Mouse (Mus musculus) kidney, embryonic 14.5 days (tissue): ENCODE data around the gene Cilp2. TPM values are rescaled to one million over a fixed set of nuclear protein-coding genes. Genes with fewer than 3 reads are reported as not detected.

Experiments used
- ATAC-seq: fragments of 200-750 bp; cut with Nextera tagmentation; 2 replicates; pipeline ENCODE4 v1.8.0; 2017; ENCODE audit warnings: moderate number of reproducible peaks, mild to moderate bottlenecking, moderate TSS enrichment, moderate library complexity; ENCODE audit not compliant: low FRiP score, low TSS enrichment
- H3K27ac ChIP-seq: fragments of 300-500 bp; sonication (generic); 2 replicates; pipeline ENCODE4 v1.5.1; 2014; ENCODE audit warnings: low read depth, mild to moderate bottlenecking, low read length, moderate library complexity, mixed read lengths
- H3K27me3 ChIP-seq: fragments of 300-500 bp; sonication (generic); 2 replicates; pipeline ENCODE4 v1.6.1; 2014; ENCODE audit warnings: mild to moderate bottlenecking, low read length; ENCODE audit not compliant: control insufficient read depth, insufficient read depth
- H3K36me3 ChIP-seq: fragments of 300-500 bp; sonication (generic); 2 replicates; pipeline ENCODE4 v1.6.1; 2014; ENCODE audit warnings: low read length, mixed read lengths; ENCODE audit not compliant: control insufficient read depth, insufficient read depth
- H3K4me1 ChIP-seq: fragments of 300-500 bp; sonication (generic); 2 replicates; pipeline ENCODE4 v1.6.1; 2014; ENCODE audit warnings: low read length, mixed read lengths; ENCODE audit not compliant: control insufficient read depth, insufficient read depth
- H3K4me2 ChIP-seq: fragments of 300-500 bp; sonication (generic); replicated peaks from 2 replicates; pipeline ENCODE4 v1.6.1; 2014; ENCODE audit warnings: low read depth, mild to moderate bottlenecking, low read length
- H3K4me3 ChIP-seq: fragments of 300-500 bp; sonication (generic); 2 replicates; pipeline ENCODE4 v1.5.1; 2014; ENCODE audit warnings: mild to moderate bottlenecking, low read length
- H3K9ac ChIP-seq: fragments of 300-500 bp; sonication (generic); 2 replicates; pipeline ENCODE4 v1.6.1; 2014; ENCODE audit warnings: low read depth, mild to moderate bottlenecking, low read length, moderate library complexity
- H3K9me3 ChIP-seq: fragments of 300-500 bp; sonication (generic); 2 replicates; pipeline ENCODE4 v1.6.1; 2016; ENCODE audit warnings: low read length; ENCODE audit not compliant: control insufficient read depth
- WGBS: fragments of 180-500 bp; shearing (Covaris S2); extraction: QIAGEN DNeasy Blood & Tissue Kit; methylation state at CpG from one replicate; pipeline ENCODE4 v1.1.7; 2014; 5-methylcytosine and 5-hydroxymethylcytosine counted together
- polyA plus RNA-seq: library from polyadenylated mRNA; unstranded; fragments of >200 nt; fragmentation: Nextera tagmentation; extraction: Ambion mirVana; gene quantifications from 2 replicates; pipeline ENCODE4 v1.2.1, GENCODE M21; 2014

Cilp2 gene
- polyA plus RNA-seq, 1 experiment from 2014 or later: 0.58 TPM

GRCm38 (mm10) chr8:69870907-69871306 is 16.6 kb downstream of the Cilp2 start:
- Histone ChIP-seq H3K4me3 (no peak overlapping the region), H3K27ac (no peak overlapping the region), H3K9me3 (no peaks in the 10 kb centered on the region), H3K36me3 (no peaks in the 10 kb centered on the region), H3K27me3 (no peaks in the 10 kb centered on the region), H3K4me2 (no peak overlapping the region), H3K4me1 (no peaks in the 10 kb centered on the region), H3K9ac (no peak overlapping the region)
- 83% methylated on average over 6 of the region's 6 CpGs for WGBS
- ATAC-seq: no peak

DNA sequence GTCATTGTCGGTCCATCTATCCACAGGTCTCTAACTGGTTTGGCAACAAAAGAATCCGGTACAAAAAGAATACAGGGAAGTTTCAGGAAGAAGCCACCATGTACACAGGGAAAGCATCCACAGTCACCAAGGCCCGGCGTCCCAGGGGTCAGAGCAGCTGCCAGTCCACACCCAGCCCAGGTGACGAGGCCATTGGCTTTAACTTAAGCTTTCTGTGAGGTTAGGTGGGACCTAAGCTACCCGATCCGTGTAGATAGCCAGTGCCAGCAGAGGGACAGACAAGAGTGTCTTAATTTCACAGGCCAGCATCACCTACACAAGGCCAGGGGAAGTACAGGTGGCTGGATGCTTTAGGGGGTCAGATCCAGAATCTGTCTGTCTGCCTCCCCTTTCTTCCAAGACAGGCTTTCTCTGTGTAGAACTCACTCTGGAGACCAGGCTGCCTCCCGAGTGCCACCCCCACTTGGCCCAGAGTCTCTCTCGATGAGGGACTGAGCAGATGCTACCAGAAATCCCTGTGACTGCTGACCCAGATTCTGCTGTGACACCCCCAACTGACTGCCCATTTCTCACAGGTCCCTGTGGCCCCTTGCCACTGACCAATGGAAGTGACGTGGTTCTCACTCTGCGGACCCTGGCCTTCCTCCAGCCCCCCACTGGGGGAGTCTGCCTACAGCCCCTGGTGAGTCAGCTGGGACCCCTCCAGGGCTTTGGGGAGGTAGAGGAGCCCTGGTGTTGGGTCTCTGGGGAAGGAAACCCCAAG is 17.3 kb downstream of the Cilp2 start:
- H3K4me2 ChIP-seq: no peak overlapping the region
- H3K9me3 ChIP-seq: no peaks in the 10 kb centered on the region
- no peaks in the 10 kb centered on the region for H3K36me3 ChIP-seq
- no peak overlapping the region for H3K27ac ChIP-seq
- H3K9ac ChIP-seq: no peak overlapping the region
- H3K27me3 ChIP-seq: no peaks in the 10 kb centered on the region
- H3K4me1 ChIP-seq: no peaks in the 10 kb centered on the region
- 83% methylated on average over 11 of the region's 11 CpGs for WGBS
- H3K4me3 ChIP-seq: no peak overlapping the region
- no peak for ATAC-seq

DNA sequence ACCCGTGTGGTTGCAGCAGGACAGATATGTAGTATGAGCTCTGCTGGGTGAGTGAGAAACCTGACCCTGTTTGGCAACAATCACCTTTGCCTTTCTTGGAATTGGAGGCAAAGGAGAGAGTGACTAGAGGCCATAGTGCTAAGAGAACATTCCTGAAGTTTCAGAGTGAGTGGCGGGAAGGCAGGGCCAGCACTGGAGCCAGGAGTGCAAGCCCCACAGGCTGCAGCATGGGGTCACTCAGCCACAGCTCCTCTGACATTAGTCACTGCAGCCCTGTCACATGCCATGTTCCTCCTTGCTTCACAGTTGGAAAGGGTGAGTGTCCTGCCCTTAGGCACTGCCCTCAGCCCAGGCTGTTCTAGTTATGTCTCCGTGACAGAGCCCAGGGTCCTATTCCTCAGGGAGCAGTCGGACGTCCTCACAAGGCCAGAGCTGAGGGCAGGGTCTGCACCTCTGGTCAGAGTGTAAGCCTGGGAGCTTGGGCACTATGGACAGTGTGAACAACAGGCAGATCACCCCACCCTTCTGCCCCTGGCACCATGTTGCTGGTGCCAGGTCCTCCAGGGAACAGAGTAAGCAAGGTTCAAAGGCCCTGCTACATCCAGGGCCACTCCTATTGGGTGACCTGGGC is 19.7 kb downstream of the Cilp2 start:
- Histone ChIP-seq H3K9ac (no peak overlapping the region), H3K9me3 (no peaks in the 10 kb centered on the region), H3K36me3 (no peaks in the 10 kb centered on the region), H3K4me1 (no peaks in the 10 kb centered on the region), H3K27ac (no peak overlapping the region), H3K27me3 (no peaks in the 10 kb centered on the region), H3K4me2 (no peak overlapping the region), H3K4me3 (no peak overlapping the region)
- no peak for ATAC-seq
- 72% methylated on average over 5 of the region's 5 CpGs for WGBS

GRCm38 (mm10) chr8:69864180-69864579 is 23.3 kb downstream of the Cilp2 start:
- Histone ChIP-seq H3K27me3 (no peaks in the 10 kb centered on the region), H3K4me1 (no peaks in the 10 kb centered on the region), H3K9me3 (no peaks in the 10 kb centered on the region), H3K4me2 (no peak overlapping the region), H3K36me3 (no peaks in the 10 kb centered on the region), H3K27ac (no peak overlapping the region), H3K9ac (no peak overlapping the region), H3K4me3 (no peak overlapping the region)
- ATAC-seq: no peak
- WGBS: 58% methylated on average over 5 of the region's 5 CpGs

DNA sequence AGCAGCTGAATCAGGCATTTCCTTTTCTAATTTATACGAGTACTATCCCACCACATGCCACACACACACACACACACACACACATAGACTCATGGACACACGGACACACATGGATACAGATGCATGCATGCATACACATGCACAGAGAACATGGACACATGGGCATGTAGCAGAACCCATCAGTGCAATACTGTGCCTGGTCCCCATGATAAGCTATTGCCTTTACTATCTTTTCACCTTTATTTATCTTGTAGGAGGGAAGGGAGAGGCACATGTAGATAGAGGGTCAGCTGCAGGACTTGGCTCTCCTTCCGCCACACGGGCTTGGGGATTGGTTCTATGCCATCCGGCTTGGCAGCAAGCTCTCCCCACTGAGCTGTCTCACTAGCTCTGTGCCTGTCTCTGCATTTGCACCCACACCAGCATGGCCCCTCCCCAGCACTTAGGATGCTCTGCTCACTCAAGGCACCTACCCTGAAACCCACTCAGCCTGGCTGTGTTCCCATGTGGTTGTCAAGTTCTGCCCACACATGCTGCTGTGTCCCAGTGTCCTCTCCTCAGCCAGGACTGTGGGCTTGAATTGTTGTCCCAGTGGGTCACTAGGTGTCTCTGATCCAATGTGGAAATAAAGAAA is 24.0 kb downstream of the Cilp2 start:
- Histone ChIP-seq H3K4me1 (no peaks in the 10 kb centered on the region), H3K4me2 (no peak overlapping the region), H3K27me3 (no peaks in the 10 kb centered on the region), H3K9ac (no peak overlapping the region), H3K9me3 (no peaks in the 10 kb centered on the region), H3K4me3 (no peak overlapping the region), H3K27ac (no peak overlapping the region), H3K36me3 (no peaks in the 10 kb centered on the region)
- ATAC-seq: no peak
- WGBS: 88% methylated on average over 5 of the region's 5 CpGs

DNA sequence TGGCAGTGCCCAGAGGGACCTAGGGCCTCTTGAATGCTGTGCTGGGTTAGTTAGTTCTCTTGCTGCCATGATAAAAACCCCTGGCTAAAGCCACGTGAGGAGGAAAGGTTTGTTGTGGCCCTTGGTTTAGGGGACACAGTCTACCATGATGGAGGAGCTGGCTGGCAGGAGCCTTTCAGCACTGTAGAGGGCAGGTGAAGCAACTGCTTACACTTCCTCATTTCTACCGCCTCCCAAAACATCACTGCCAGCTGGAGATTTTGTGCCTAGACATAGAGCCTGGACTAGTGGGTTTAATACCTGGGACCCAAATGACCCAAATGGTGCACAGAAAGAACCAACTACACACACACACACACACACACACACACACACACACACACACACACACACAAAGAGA is 26.2 kb downstream of the Cilp2 start:
- H3K9ac ChIP-seq: no peak overlapping the region
- 68% methylated on average over 2 of the region's 2 CpGs for WGBS
- H3K36me3 ChIP-seq: no peaks in the 10 kb centered on the region
- no peaks in the 10 kb centered on the region for H3K4me1 ChIP-seq
- no peak overlapping the region for H3K27ac ChIP-seq
- H3K27me3 ChIP-seq: no peaks in the 10 kb centered on the region
- H3K4me2 ChIP-seq: no peak overlapping the region
- H3K4me3 ChIP-seq: no peak overlapping the region
- no peak for ATAC-seq
- H3K9me3 ChIP-seq: no peaks in the 10 kb centered on the region

GRCm38 (mm10) chr8:69860807-69861206 is 26.7 kb downstream of the Cilp2 start:
- Histone ChIP-seq H3K9me3 (no peaks in the 10 kb centered on the region), H3K9ac (no peak overlapping the region), H3K27me3 (no peaks in the 10 kb centered on the region), H3K36me3 (no peaks in the 10 kb centered on the region), H3K27ac (no peak overlapping the region), H3K4me2 (no peak overlapping the region), H3K4me1 (no peaks in the 10 kb centered on the region), H3K4me3 (no peak overlapping the region)
- 65% methylated on average over 4 of the region's 4 CpGs for WGBS
- no peak for ATAC-seq

- Histone ChIP-seq H3K4me1 (no peaks in the 10 kb centered on the region), H3K36me3 (no peaks in the 10 kb centered on the region), H3K9ac (no peak overlapping the region), H3K4me2 (no peak overlapping the region), H3K27me3 (no peaks in the 10 kb centered on the region), H3K9me3 (no peaks in the 10 kb centered on the region), H3K27ac (no peak overlapping the region), H3K4me3 (no peak overlapping the region)
- no peak for ATAC-seq
- WGBS: 89% methylated on average over 10 of the region's 10 CpGs
Observed at GRCm38 (mm10) chr8:69853869-69854268, 33.6 kb downstream of the Cilp2 start.

DNA sequence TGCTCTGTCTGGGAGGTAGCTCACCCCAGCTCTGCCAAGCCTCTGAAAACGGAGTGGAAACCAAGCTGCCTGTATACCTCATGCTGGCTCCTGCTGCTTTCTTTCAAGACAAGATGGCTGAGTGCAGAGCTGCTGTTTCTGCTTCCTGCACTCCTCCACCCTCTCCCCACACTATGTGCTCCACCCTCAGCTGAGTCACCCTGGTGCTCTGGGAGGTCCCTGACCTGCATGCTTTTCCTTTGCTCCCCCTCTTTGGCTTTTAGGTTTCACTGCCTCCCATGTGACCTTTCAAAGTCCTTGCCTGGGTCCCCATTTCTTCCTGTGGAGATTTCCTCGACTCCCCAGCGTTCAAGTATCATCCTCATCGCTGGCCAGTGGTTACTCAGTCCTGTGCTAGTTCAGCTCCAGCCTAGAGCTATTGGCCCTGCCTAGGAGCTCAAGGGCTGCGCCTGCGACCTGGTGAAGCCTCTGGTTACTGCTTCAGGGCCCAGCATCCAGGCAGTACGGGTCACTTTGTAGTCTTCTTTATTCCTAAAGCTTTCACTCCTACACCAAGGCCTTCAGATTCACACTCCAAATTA is 36.5 kb downstream of the Cilp2 start:
- H3K27me3 ChIP-seq: no peaks in the 10 kb centered on the region
- WGBS: 74% methylated on average over 7 of the region's 7 CpGs
- no peak overlapping the region for H3K4me2 ChIP-seq
- H3K36me3 ChIP-seq: no peaks in the 10 kb centered on the region
- no peaks in the 10 kb centered on the region for H3K9me3 ChIP-seq
- no peak for ATAC-seq
- no peak overlapping the region for H3K27ac ChIP-seq
- no peak overlapping the region for H3K9ac ChIP-seq
- H3K4me1 ChIP-seq: no peaks in the 10 kb centered on the region
- no peak overlapping the region for H3K4me3 ChIP-seq
